Mouse (Mus musculus) CH12.LX (cell line): ENCODE measurements around the gene Zc3h4. TPM values are rescaled to one million over a fixed set of nuclear protein-coding genes. Genes with fewer than 3 reads are reported as not detected.

ENCODE experiments used
- DNase-seq: peaks from one replicate; pipeline ENCODE4 v3.0.0-alpha.2; 2013; ENCODE audit errors: extremely low read depth
- H3K27ac ChIP-seq: 2 replicates; pipeline ENCODE4 v1.5.1; 2012; ENCODE audit warnings: low read depth, mild to moderate bottlenecking, control low read depth, moderate library complexity; ENCODE audit not compliant: insufficient read depth
- H3K27me3 ChIP-seq: replicated peaks from 2 replicates; pipeline ENCODE3; 2012; ENCODE audit warnings: inconsistent platforms
- H3K36me3 ChIP-seq, 2 experiments: replicated peaks in 1 of 2; 2 replicates each; pipeline versions ENCODE3 to v1.6.1; 2012; ENCODE audit warnings: inconsistent platforms in 1 of 2, low read length in 1 of 2, mild to moderate bottlenecking in 1 of 2, mixed read lengths in 1 of 2, moderate library complexity in 1 of 2; ENCODE audit not compliant: control insufficient read depth in 1 of 2, insufficient read depth in 1 of 2
- H3K4me1 ChIP-seq, 2 experiments: 2 replicates each; pipeline ENCODE4 v1.6.1; 2012; ENCODE audit warnings: inconsistent platforms in 1 of 2, moderate library complexity in 1 of 2; ENCODE audit not compliant: insufficient read depth in 2 of 2, control insufficient read depth in 1 of 2
- H3K4me2 ChIP-seq: 2 replicates; pipeline ENCODE4 v1.6.1; 2012; ENCODE audit warnings: low read depth, mild to moderate bottlenecking, control low read depth; ENCODE audit not compliant: poor library complexity, insufficient read depth, severe bottlenecking
- H3K4me3 ChIP-seq, 3 experiments: fragments of 150-350 bp in 1 of 3; sonication (generic) in 1 of 3; replicated peaks in 1 of 3; 2 replicates each; pipeline versions ENCODE3 to v1.5.1; 2011 to 2012; ENCODE audit warnings: low read depth in 2 of 3, low read length in 2 of 3, mild to moderate bottlenecking in 2 of 3, moderate library complexity in 2 of 3, control low read depth in 1 of 3, improper control_type of control experiment in 1 of 3, inconsistent platforms in 1 of 3, mixed read lengths in 1 of 3; ENCODE audit not compliant: poor library complexity in 1 of 3
- H3K79me2 ChIP-seq: replicated peaks from 2 replicates; pipeline ENCODE4 v1.6.1; 2012; ENCODE audit warnings: mild to moderate bottlenecking, moderate library complexity; ENCODE audit not compliant: control insufficient read depth, poor library complexity, insufficient read depth, severe bottlenecking; ENCODE audit errors: extremely low read depth
- H3K9ac ChIP-seq: 2 replicates; pipeline ENCODE4 v1.6.1; 2012; ENCODE audit warnings: low read depth, mild to moderate bottlenecking, control low read depth, moderate library complexity; ENCODE audit not compliant: insufficient read depth
- H3K9me3 ChIP-seq: replicated peaks from 2 replicates; pipeline ENCODE3; 2012; ENCODE audit warnings: low read length, inconsistent platforms, mixed read lengths
- BHLHE40 ChIP-seq: IDR thresholded peaks from 2 replicates; pipeline ENCODE4 v1.6.1; 2011; ENCODE audit warnings: mild to moderate bottlenecking, low read depth, low read length, improper control_type of control experiment
- CHD1 ChIP-seq: IDR thresholded peaks from 2 replicates; pipeline ENCODE4 v1.6.1; 2012; ENCODE audit warnings: low read depth, low read length, improper control_type of control experiment, inconsistent platforms
- CTCF ChIP-seq, 2 experiments: IDR thresholded peaks in 1 of 2; conservative IDR thresholded peaks in 1 of 2; 2 replicates each; pipeline ENCODE4 v1.5.1; 2011 to 2012; ENCODE audit warnings: low read depth in 2 of 2, low read length in 2 of 2, improper control_type of control experiment in 1 of 2, inconsistent platforms in 1 of 2, mild to moderate bottlenecking in 1 of 2, moderate library complexity in 1 of 2
- EP300 ChIP-seq: IDR thresholded peaks from 2 replicates; pipeline ENCODE4 v1.6.1; 2011; ENCODE audit warnings: low read length, improper control_type of control experiment
- JUN ChIP-seq: IDR thresholded peaks from 2 replicates; pipeline ENCODE4 v1.6.1; 2011; ENCODE audit warnings: low read depth, mild to moderate bottlenecking, low read length, improper control_type of control experiment, moderate library complexity; ENCODE audit not compliant: insufficient read depth
- JUND ChIP-seq: conservative IDR thresholded peaks from 2 replicates; pipeline ENCODE4 v1.6.1; 2011; ENCODE audit warnings: low read depth, low read length, improper control_type of control experiment
- MAFK ChIP-seq: IDR thresholded peaks from 2 replicates; pipeline ENCODE4 v1.6.1; 2011; ENCODE audit warnings: low read length, improper control_type of control experiment; ENCODE audit not compliant: insufficient replicate concordance
- MAX ChIP-seq: IDR thresholded peaks from 2 replicates; pipeline ENCODE4 v1.6.1; 2011; ENCODE audit warnings: low read length, improper control_type of control experiment
- MEF2A ChIP-seq: IDR thresholded peaks from 2 replicates; pipeline ENCODE4 v1.6.1; 2014; ENCODE audit warnings: low read depth, mild to moderate bottlenecking, inconsistent platforms, low read length, improper control_type of control experiment, borderline replicate concordance
- MYC ChIP-seq: IDR thresholded peaks from 2 replicates; pipeline ENCODE4 v1.6.1; 2011; ENCODE audit warnings: low read depth, mild to moderate bottlenecking, improper control_type of control experiment, low read length
- NRF1 ChIP-seq: IDR thresholded peaks from 2 replicates; pipeline ENCODE4 v1.6.1; 2014; ENCODE audit warnings: low read depth, mild to moderate bottlenecking, inconsistent platforms, low read length, improper control_type of control experiment, moderate library complexity
- POLR2A ChIP-seq: IDR thresholded peaks from 2 replicates; pipeline ENCODE4 v1.6.1; 2011; ENCODE audit warnings: low read depth, mild to moderate bottlenecking, improper control_type of control experiment, low read length
- POLR2AphosphoS2 ChIP-seq: IDR thresholded peaks from 2 replicates; pipeline ENCODE4 v1.6.1; 2011; ENCODE audit warnings: low read depth, low read length, improper control_type of control experiment
- RAD21 ChIP-seq: IDR thresholded peaks from 2 replicates; pipeline ENCODE4 v1.6.1; 2011; ENCODE audit warnings: low read depth, mild to moderate bottlenecking, low read length, improper control_type of control experiment, moderate library complexity
- SMC3 ChIP-seq: IDR thresholded peaks from 2 replicates; pipeline ENCODE4 v1.6.1; 2011; ENCODE audit warnings: low read depth, low read length, improper control_type of control experiment
- USF2 ChIP-seq: conservative IDR thresholded peaks from 2 replicates; pipeline ENCODE4 v1.6.1; 2011; ENCODE audit warnings: low read depth, low read length, improper control_type of control experiment
- ZC3H11A ChIP-seq: IDR thresholded peaks from 2 replicates; pipeline ENCODE4 v1.6.1; 2012; ENCODE audit warnings: low read depth, mild to moderate bottlenecking, inconsistent platforms, low read length, improper control_type of control experiment
- ZKSCAN1 ChIP-seq: IDR thresholded peaks from 2 replicates; pipeline ENCODE4 v1.6.1; 2012; ENCODE audit warnings: low read depth, inconsistent platforms, low read length, improper control_type of control experiment, borderline replicate concordance
- ZMIZ1 ChIP-seq: IDR thresholded peaks from 2 replicates; pipeline ENCODE4 v1.6.1; 2012; ENCODE audit warnings: low read depth, mild to moderate bottlenecking, inconsistent platforms, low read length, improper control_type of control experiment
- ZNF384 ChIP-seq: IDR thresholded peaks from 2 replicates; pipeline ENCODE4 v1.6.1; 2012; ENCODE audit warnings: low read depth, low read length, improper control_type of control experiment, inconsistent platforms
- dilution Hi-C: fragments of 300-500 bp; cut with MboI; formaldehyde crosslinking; loops from 2 replicates; pipeline ENCODE4 v1.14.3; 2020; ENCODE audit warnings: low sequenced_read_pairs; ENCODE audit not compliant: extremely low pct_unique_long_range_greater_than_20kb, extremely low pct_ligation_motif_present
- in situ Hi-C: fragments of 300-500 bp; cut with MboI; formaldehyde crosslinking; loops from 3 replicates; pipeline ENCODE4 v1.14.3; 2019; ENCODE audit warnings: low sequenced_read_pairs, low pct_ligation_motif_present, low pct_unique_long_range_greater_than_20kb, mixed read lengths
- polyA plus RNA-seq: library from polyadenylated mRNA; unstranded; fragments of >175 nt; gene quantifications from 2 replicates; pipeline ENCODE4 v1.2.1, GENCODE M21; 2012; ENCODE audit warnings: low read depth; ENCODE audit not compliant: insufficient read length
- total RNA-seq, 2 experiments: library from RNA; depleted of rRNA; stranded (reverse); fragments of 300-350 nt in 1 of 2; fragments of >200 nt in 1 of 2; gene quantifications; 2 replicates each; pipeline ENCODE4 v1.2.3; 2012 to 2014

Gene Zc3h4
- total and polyA plus RNA-seq, 3 experiments, result 10.0 to 34.0 (median 30.4) TPM

DNA sequence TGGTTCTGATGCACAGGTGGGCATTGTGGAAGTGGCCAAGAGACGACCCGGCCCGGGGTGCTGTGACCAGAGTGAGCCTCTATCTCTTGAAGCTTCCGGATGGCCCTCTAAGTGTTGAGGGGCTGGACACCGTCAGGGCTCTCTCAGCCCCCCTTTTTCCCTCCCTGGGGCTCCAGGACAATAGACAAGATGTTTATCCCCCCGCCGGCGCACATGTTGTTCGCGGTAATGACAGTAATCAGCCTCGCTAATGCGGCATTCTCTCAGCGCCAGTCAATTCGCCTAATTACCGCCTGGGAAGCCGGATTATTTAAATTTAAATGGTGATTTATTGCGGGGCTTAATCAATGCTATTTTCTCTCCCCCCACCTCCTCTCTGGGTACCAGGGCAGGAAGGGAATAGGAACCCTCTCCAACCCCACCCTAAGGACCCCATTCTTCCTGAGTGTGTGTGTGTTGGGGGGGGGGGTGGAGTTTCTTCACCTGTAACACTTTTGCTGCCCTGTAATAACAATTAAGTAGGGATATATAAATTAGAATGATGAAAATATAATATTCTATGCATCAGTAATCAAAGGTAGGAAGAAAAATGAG lies 71.5 kb downstream of the Zc3h4 start:
- H3K79me2 ChIP-seq, result no peaks in the 10 kb centered on the region
- no peaks in the 10 kb centered on the region for H3K36me3 ChIP-seq
- H3K9me3 ChIP-seq, result peaks cover 7% of the 10 kb centered on the region
- dilution Hi-C loops, result no loop called here
- DNase-seq, result no peak
- TF ChIP-seq JUN (no peak), MAFK (no peak), POLR2AphosphoS2 (no peak), ZKSCAN1 (no peak), SMC3 (no peak), EP300 (no peak), CHD1 (no peak), ZMIZ1 (no peak), MEF2A (no peak), RAD21 (no peak), MAX (no peak), CTCF (conservative IDR thresholded peaks at IDR 0.05 in 1 of 2, IDR thresholded peaks at IDR 0.05 in 1 of 2; ENCODE audit: low read depth in 2 of 2, low read length in 2 of 2) (no peak), MYC (no peak), POLR2A (no peak), ZC3H11A (no peak), JUND (no peak)
- H3K4me3 ChIP-seq, result no peak overlapping the region
- H3K27ac ChIP-seq, result no peak overlapping the region
- peaks cover 2% of the 10 kb centered on the region for H3K27me3 ChIP-seq
- H3K4me1 ChIP-seq, result no peaks in the 10 kb centered on the region
- H3K9ac ChIP-seq, result no peak overlapping the region
- H3K4me2 ChIP-seq, result no peak overlapping the region
- in situ Hi-C loops, result no loop called here

DNA sequence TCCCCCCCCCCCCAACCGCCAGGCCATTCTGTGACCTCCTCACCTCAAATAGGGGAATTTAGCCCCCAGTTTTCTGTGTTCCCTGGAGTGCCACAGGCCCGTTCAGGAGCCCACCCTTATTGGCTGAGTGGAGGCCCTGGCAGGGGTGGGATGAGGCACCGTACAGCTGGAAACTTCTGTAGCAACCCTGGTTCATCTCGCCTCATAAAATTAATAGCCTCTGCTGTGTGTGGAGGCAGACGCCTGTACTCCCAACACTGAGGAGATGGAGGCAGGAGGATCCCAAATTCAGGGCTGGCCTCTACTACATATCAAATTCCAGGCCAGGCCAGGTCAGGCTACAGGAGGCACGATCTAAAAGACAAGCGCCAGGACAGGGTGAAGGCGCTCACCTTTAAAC lies 73.1 kb downstream of the Zc3h4 start:
- dilution Hi-C loops, result no loop called here
- in situ Hi-C loops, result no loop called here
- Histone ChIP-seq H3K27me3 (peaks cover 2% of the 10 kb centered on the region), H3K4me3 (no peak overlapping the region), H3K4me1 (no peaks in the 10 kb centered on the region), H3K27ac (no peak overlapping the region), H3K9me3 (peaks cover 7% of the 10 kb centered on the region), H3K4me2 (no peak overlapping the region), H3K9ac (no peak overlapping the region), H3K36me3 (no peaks in the 10 kb centered on the region)
- DNase-seq, result no peak
- TF ChIP-seq CTCF (conservative IDR thresholded peaks at IDR 0.05 in 1 of 2, IDR thresholded peaks at IDR 0.05 in 1 of 2; ENCODE audit: low read depth in 2 of 2, low read length in 2 of 2) (no peak), NRF1 (no peak), USF2 (no peak), BHLHE40 (no peak), ZNF384 (no peak)
- TF ChIP-seq, all 38 proteins: peak for 0
- no peaks in the 10 kb centered on the region for H3K79me2 ChIP-seq
